Mouse (Mus musculus): ENCODE measurements at regions not wholly inside any gene's neighbourhood (a gene's known extent, or its start where the extent isn't known, plus 50 kb on each side); places are given as distances from the start of the nearest gene placed in this dataset.
A peak's percentile ranks its signal among the peaks of the same experiment; 100 is the strongest.

- DNase-seq (ENCODE audit: low spot score): no peak
Observed at GRCm38 (mm10) chr11:19828959-19829401, 95.2 kb upstream of the Spred2 start.

GRCm38 (mm10) chr11:19829564-19830279 is 94.5 kb upstream of the Spred2 start:
- no peak for DNase-seq (ENCODE audit: low spot score)

GRCm38 (mm10) chr11:19830280-19831062 is 93.7 kb upstream of the Spred2 start:
- peak; percentile 76 for DNase-seq (ENCODE audit: low spot score)

- DNase-seq (ENCODE audit: low spot score): no peak
Observed at GRCm38 (mm10) chr11:19834561-19834960, 89.6 kb upstream of the Spred2 start.

- DNase-seq (ENCODE audit: low spot score): no peak
Observed at GRCm38 (mm10) chr11:19835221-19835745, 88.9 kb upstream of the Spred2 start.

- no peak for DNase-seq (ENCODE audit: low spot score)
Observed at GRCm38 (mm10) chr11:19838932-19839331, 85.2 kb upstream of the Spred2 start.

- no peak for DNase-seq (ENCODE audit: low spot score)
Observed at GRCm38 (mm10) chr11:19843084-19843483, 81.1 kb upstream of the Spred2 start.

GRCm38 (mm10) chr11:19847910-19848309 is 76.3 kb upstream of the Spred2 start:
- no peak for DNase-seq (ENCODE audit: low spot score)

- no peak for DNase-seq (ENCODE audit: low spot score)
Observed at GRCm38 (mm10) chr11:19848412-19848811, 75.8 kb upstream of the Spred2 start.

- no peak for DNase-seq (ENCODE audit: low spot score)
Observed at GRCm38 (mm10) chr11:19849347-19849811, 74.8 kb upstream of the Spred2 start.

GRCm38 (mm10) chr11:19849844-19850420 is 74.2 kb upstream of the Spred2 start:
- no peak for DNase-seq (ENCODE audit: low spot score)

- DNase-seq (ENCODE audit: low spot score): no peak
Observed at GRCm38 (mm10) chr11:19851022-19851615, 73.1 kb upstream of the Spred2 start.

- no peak for DNase-seq (ENCODE audit: low spot score)
Observed at GRCm38 (mm10) chr11:19861596-19861995, 62.6 kb upstream of the Spred2 start.

- DNase-seq (ENCODE audit: low spot score): no peak
Observed at GRCm38 (mm10) chr11:19863327-19863726, 60.8 kb upstream of the Spred2 start.

GRCm38 (mm10) chr11:19866262-19866661 is 57.9 kb upstream of the Spred2 start:
- no peak for DNase-seq (ENCODE audit: low spot score)

GRCm38 (mm10) chr11:19869671-19870070 is 54.5 kb upstream of the Spred2 start:
- no peak for DNase-seq (ENCODE audit: low spot score)

GRCm38 (mm10) chr11:19870136-19870535 is 54.0 kb upstream of the Spred2 start:
- no peak for DNase-seq (ENCODE audit: low spot score)

- DNase-seq (ENCODE audit: low spot score): no peak
Observed at GRCm38 (mm10) chr11:19873796-19874195, 50.4 kb upstream of the Spred2 start.
